Mouse (Mus musculus): ENCODE results near the gene Atn1. TPM values are rescaled to one million over a fixed set of nuclear protein-coding genes. Genes with fewer than 3 reads are reported as not detected.
A peak's percentile ranks its signal among the peaks of the same experiment; 100 is the strongest.

Gene Atn1
- polyA plus RNA-seq, 1 experiment from 2014 or later: 20.3 TPM

- Histone ChIP-seq H3K9ac (no peak overlapping the region), H3K27ac (no peak overlapping the region), H3K4me1 (peaks cover 5% of the 10 kb centered on the region; the same call in 1 of the 2 replicates), H3K4me2 (replicated peaks) (no peak overlapping the region), H3K4me3 (no peak overlapping the region), H3K27me3 (no peaks in the 10 kb centered on the region), H3K9me3 (replicated peaks) (no peaks in the 10 kb centered on the region), H3K36me3 (no peaks in the 10 kb centered on the region)
- 55% methylated on average over 8 of the region's 8 CpGs for WGBS
- ATAC-seq (ENCODE audit: low FRiP score): no peak
Observed at GRCm38 (mm10) chr6:124786756-124787420, 30.6 kb upstream of the Atn1 start.

- Histone ChIP-seq H3K4me1 (peaks cover 20% of the 10 kb centered on the region), H3K27ac (no peak overlapping the region), H3K4me3 (no peak overlapping the region), H3K4me2 (replicated peaks) (peak overlapping the region; percentile 27; the same call in 1 of the 2 replicates), H3K36me3 (no peaks in the 10 kb centered on the region), H3K9ac (no peak overlapping the region), H3K9me3 (replicated peaks) (no peaks in the 10 kb centered on the region), H3K27me3 (peaks cover 20% of the 10 kb centered on the region)
- ATAC-seq (ENCODE audit: low FRiP score): no peak
- WGBS: 25% methylated on average over 6 of the region's 6 CpGs
Observed at GRCm38 (mm10) chr6:124782436-124782835, 26.1 kb upstream of the Atn1 start.

GRCm38 (mm10) chr6:124780917-124781316 is 24.6 kb upstream of the Atn1 start:
- peaks cover 20% of the 10 kb centered on the region for H3K27me3 ChIP-seq
- WGBS: 83% methylated on average over 7 of the region's 7 CpGs
- no peak overlapping the region for H3K4me3 ChIP-seq
- no peak for ATAC-seq (ENCODE audit: low FRiP score)
- H3K4me1 ChIP-seq: peaks cover 20% of the 10 kb centered on the region
- H3K36me3 ChIP-seq: no peaks in the 10 kb centered on the region
- no peaks in the 10 kb centered on the region for H3K9me3 ChIP-seq (replicated peaks)
- no peak overlapping the region for H3K4me2 ChIP-seq (replicated peaks)
- no peak overlapping the region for H3K9ac ChIP-seq
- H3K27ac ChIP-seq: no peak overlapping the region

GRCm38 (mm10) chr6:124779984-124780416 is 23.7 kb upstream of the Atn1 start:
- Histone ChIP-seq H3K9me3 (replicated peaks) (no peaks in the 10 kb centered on the region), H3K9ac (peak overlapping the region; percentile 33; the same call in 1 of the 2 replicates), H3K36me3 (no peaks in the 10 kb centered on the region), H3K4me2 (replicated peaks) (peak overlapping the region; percentile 68), H3K27me3 (peaks cover 20% of the 10 kb centered on the region), H3K4me1 (peaks cover 20% of the 10 kb centered on the region), H3K27ac (no peak overlapping the region), H3K4me3 (peak overlapping the region; percentile 35)
- ATAC-seq (ENCODE audit: low FRiP score): no peak; the same call in 1 of the 2 replicates
- WGBS: 2% methylated on average over 10 of the region's 10 CpGs

GRCm38 (mm10) chr6:124779222-124779983 is 23.1 kb upstream of the Atn1 start, which contains the start of gene Lrrc23:
TSS of gene Lrrc23 (minus strand) at chr6:124779727.
- Histone ChIP-seq H3K27me3 (peaks cover 20% of the 10 kb centered on the region), H3K9me3 (replicated peaks) (no peaks in the 10 kb centered on the region), H3K4me3 (peak within 1 kb of the TSS; percentile 35), H3K27ac (peak within 1 kb of the TSS; percentile 44; the same call in 1 of the 2 replicates), H3K9ac (peak within 1 kb of the TSS; percentile 33; the same call in 1 of the 2 replicates), H3K4me2 (replicated peaks) (peak within 1 kb of the TSS; percentile 68), H3K36me3 (no peaks in the 10 kb centered on the region), H3K4me1 (peaks cover 20% of the 10 kb centered on the region)
- ATAC-seq (ENCODE audit: low FRiP score): peak; percentile 39
- WGBS: 2% methylated on average over 23 of the region's 23 CpGs

GRCm38 (mm10) chr6:124770511-124770910 is 14.2 kb upstream of the Atn1 start:
- peaks cover 19% of the 10 kb centered on the region for H3K4me1 ChIP-seq
- no peak overlapping the region for H3K27ac ChIP-seq
- no peaks in the 10 kb centered on the region for H3K9me3 ChIP-seq (replicated peaks)
- peaks cover 48% of the 10 kb centered on the region for H3K27me3 ChIP-seq
- no peak for ATAC-seq (ENCODE audit: low FRiP score)
- H3K4me3 ChIP-seq: no peak overlapping the region
- 84% methylated on average over 15 of the region's 15 CpGs for whole genome bisulfite sequencing
- no peaks in the 10 kb centered on the region for H3K36me3 ChIP-seq
- H3K4me2 ChIP-seq (replicated peaks): no peak overlapping the region
- H3K9ac ChIP-seq: no peak overlapping the region

GRCm38 (mm10) chr6:124770013-124770412 is 13.7 kb upstream of the Atn1 start:
- peaks cover 19% of the 10 kb centered on the region for H3K4me1 ChIP-seq
- H3K4me3 ChIP-seq: peak overlapping the region; percentile 49
- 0 out of 2 replicates have a peak, but pooled peaks have one; percentile 3 for ATAC-seq (ENCODE audit: low FRiP score)
- no peak overlapping the region; the same call in 1 of the 2 replicates for H3K27ac ChIP-seq
- WGBS: 64% methylated on average over 7 of the region's 7 CpGs
- no peaks in the 10 kb centered on the region for H3K9me3 ChIP-seq (replicated peaks)
- H3K27me3 ChIP-seq: peaks cover 48% of the 10 kb centered on the region
- H3K36me3 ChIP-seq: no peaks in the 10 kb centered on the region
- peak overlapping the region; percentile 87 for H3K4me2 ChIP-seq (replicated peaks)
- peak overlapping the region; percentile 66; the same call in 1 of the 2 replicates for H3K9ac ChIP-seq

- Histone ChIP-seq H3K36me3 (no peaks in the 10 kb centered on the region), H3K4me2 (replicated peaks) (peak within 1 kb of the TSS; percentile 87), H3K9ac (peak within 1 kb of the TSS; percentile 66), H3K27ac (peak within 1 kb of the TSS; percentile 30), H3K27me3 (peaks cover 48% of the 10 kb centered on the region), H3K4me1 (peaks cover 19% of the 10 kb centered on the region), H3K9me3 (replicated peaks) (no peaks in the 10 kb centered on the region), H3K4me3 (peak within 1 kb of the TSS; percentile 49)
- peak; percentile 83 for ATAC-seq (ENCODE audit: low FRiP score)
- under 1% methylated on average over 46 of the region's 54 CpGs for WGBS
Observed at GRCm38 (mm10) chr6:124769101-124769765, 12.9 kb upstream of the Atn1 start, which contains the start of gene Eno2. TSS of gene Eno2 (minus strand) at chr6:124769673.

GRCm38 (mm10) chr6:124768704-124769044 is 12.3 kb upstream of the Atn1 start:
- H3K27ac ChIP-seq: peak overlapping the region; percentile 30; the same call in 1 of the 2 replicates

GRCm38 (mm10) chr6:124767920-124768703 is 11.8 kb upstream of the Atn1 start:
- H3K4me3 ChIP-seq: peak overlapping the region; percentile 49
- WGBS: 22% methylated on average over 19 of the region's 19 CpGs
- ATAC-seq (ENCODE audit: low FRiP score): no peak
- peak overlapping the region; percentile 87 for H3K4me2 ChIP-seq (replicated peaks)
- no peaks in the 10 kb centered on the region for H3K36me3 ChIP-seq
- H3K27ac ChIP-seq: no peak overlapping the region
- H3K27me3 ChIP-seq: peaks cover 54% of the 10 kb centered on the region
- H3K4me1 ChIP-seq: peaks cover 19% of the 10 kb centered on the region
- H3K9ac ChIP-seq: peak overlapping the region; percentile 23; the same call in 1 of the 2 replicates
- no peaks in the 10 kb centered on the region for H3K9me3 ChIP-seq (replicated peaks)

More at GRCm38 (mm10) chr6:124768704-124769044, 12.3 kb upstream of the Atn1 start:
- ATAC-seq (ENCODE audit: low FRiP score): no peak
- H3K4me3 ChIP-seq: peak overlapping the region; percentile 49
- peak overlapping the region; percentile 87 for H3K4me2 ChIP-seq (replicated peaks)
- no peaks in the 10 kb centered on the region for H3K9me3 ChIP-seq (replicated peaks)
- peak overlapping the region; percentile 66; the same call in 1 of the 2 replicates for H3K9ac ChIP-seq
- 6% methylated on average over 9 of the region's 9 CpGs for WGBS
- peaks cover 19% of the 10 kb centered on the region for H3K4me1 ChIP-seq
- peaks cover 52% of the 10 kb centered on the region for H3K27me3 ChIP-seq
- no peaks in the 10 kb centered on the region for H3K36me3 ChIP-seq

- WGBS: 47% methylated on average over 4 of the region's 4 CpGs
- no peaks in the 10 kb centered on the region for H3K36me3 ChIP-seq
- ATAC-seq (ENCODE audit: low FRiP score): no peak
- H3K4me1 ChIP-seq: peaks cover 19% of the 10 kb centered on the region
- H3K27me3 ChIP-seq: peaks cover 59% of the 10 kb centered on the region
- no peak overlapping the region for H3K27ac ChIP-seq
- H3K9me3 ChIP-seq (replicated peaks): no peaks in the 10 kb centered on the region
- H3K4me2 ChIP-seq (replicated peaks): no peak overlapping the region
- H3K4me3 ChIP-seq: no peak overlapping the region
- H3K9ac ChIP-seq: no peak overlapping the region
Observed at GRCm38 (mm10) chr6:124767536-124767919, 11.2 kb upstream of the Atn1 start.
